Mouse (Mus musculus): ENCODE results near the gene Ebpl.

- TF ChIP-seq CTCF (IDR thresholded peaks at IDR 0.05; ENCODE audit: low read depth) (no peak), EP300 (IDR thresholded peaks at IDR 0.05; ENCODE audit: low read depth) (no peak)
Measured at GRCm38 (mm10) chr14:61288606-61289286, 71.5 kb downstream of the Ebpl start.

All from liver, postnatal 0 days (tissue).